Mouse (Mus musculus): Measurements from ENCODE around the gene Tldc2.

Tldc2 gene

DNA sequence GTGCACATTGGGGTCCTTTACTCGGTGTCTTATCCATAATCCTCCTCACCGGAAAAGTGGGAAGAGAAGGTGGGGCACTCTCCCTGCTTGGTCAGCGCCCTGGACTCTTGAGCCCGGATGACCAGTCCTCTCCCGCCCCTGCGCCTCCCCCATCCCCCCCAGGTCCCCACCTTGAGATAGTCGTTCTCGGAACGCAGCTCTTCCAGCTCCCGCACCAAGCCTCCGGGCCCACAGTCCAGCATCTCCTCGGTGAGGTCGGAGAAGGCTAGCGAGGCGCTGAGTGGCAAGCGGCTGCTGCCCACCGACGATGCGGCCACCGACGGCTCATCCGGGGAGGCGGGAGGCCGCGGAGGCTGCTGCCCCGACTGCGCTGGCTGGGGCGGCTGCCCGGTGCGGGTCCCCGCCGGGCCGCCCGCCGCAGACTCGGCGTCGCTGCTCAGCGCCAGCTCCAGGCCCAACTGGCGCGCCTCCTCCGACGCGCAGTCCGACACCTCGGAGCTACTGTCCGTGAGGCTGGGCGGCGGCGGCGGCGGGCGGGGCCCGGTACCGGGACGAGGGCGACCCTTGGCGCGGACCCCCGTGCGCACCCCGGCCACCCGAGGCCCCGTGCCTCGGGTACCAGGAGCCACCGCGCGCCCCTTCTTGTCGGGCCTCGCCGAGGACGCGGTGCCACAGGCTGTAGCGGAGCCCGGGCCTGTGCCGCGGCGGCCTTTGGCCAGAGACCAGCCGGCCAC, 8.6 kb upstream of the Tldc2 start:
- DNase-seq (ENCODE audit: low spot score), result no peak

DNA sequence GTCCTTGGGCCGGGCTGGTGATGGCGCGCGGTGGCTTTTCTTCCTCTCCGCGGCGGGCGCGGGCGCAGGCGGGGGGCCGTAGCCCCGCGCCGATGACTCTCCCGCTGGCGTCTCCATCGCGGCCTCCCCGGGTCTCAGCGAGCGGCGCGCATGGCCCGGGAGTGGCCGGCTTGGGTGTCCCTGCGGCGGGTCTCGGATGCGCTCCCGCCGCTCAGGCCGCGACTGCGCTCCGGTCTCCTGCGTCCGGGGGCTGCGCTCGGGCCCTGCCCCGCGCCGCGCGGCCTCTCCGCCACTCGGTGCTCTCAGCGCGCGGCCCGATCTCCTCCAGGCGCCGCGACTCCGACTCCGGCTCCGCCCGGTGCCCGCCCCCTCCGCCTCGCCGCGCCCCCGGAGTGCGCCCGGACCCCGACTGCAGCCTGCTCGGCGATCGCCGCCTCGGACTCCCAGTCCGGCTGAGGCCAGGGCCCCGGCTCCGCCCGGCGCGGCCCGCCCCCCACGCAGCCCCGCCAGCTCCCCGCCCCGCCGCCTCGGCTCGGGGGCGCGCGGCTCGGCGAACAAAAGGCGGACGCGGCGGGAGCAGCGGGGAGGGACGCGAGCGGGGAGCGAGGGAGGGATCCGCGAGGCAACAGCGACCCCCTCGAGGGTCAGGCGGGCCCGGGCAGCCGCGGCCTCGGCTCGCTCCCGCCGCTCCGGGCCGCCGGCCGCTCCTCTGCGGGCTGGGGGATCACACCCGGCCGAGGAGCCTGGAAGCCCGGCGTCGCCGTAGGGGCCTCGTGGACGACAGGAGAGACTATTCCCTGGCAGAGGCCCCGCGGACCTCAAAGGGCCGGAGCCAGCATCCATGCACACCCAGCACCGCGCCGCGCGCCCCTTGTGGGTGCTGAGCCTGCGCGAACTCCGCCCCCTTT, 7.8 kb upstream of the Tldc2 start, which contains the start of gene Soga1:
TSS of gene Soga1 (minus strand) at position 462 of the 908 bp plus-strand sequence.
- peak; percentile 75 for DNase-seq (ENCODE audit: low spot score)

DNA sequence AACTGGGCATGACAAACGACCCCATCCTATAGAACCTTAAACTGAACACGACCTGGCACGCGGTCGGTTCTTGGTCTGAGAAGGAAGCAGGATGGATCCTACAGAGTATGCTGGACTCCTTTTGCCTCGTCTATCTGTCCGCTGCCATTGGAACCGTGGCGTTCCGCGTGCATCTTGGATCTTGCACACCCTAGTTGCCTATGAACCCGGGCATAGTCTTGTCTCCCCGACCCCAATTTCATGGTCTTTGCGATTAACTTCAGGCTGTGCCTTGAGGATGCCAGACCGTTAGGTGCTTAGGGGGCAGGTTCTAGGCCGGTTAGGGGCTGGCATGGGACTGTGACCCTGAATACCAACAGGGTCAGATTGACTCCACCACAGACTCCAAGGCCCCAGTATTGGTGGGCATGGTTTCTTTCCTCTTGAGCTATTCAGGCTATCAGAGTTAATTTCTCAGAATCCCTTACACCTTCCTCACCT, 7.1 kb upstream of the Tldc2 start:
- DNase-seq (ENCODE audit: low spot score), result no peak

DNA sequence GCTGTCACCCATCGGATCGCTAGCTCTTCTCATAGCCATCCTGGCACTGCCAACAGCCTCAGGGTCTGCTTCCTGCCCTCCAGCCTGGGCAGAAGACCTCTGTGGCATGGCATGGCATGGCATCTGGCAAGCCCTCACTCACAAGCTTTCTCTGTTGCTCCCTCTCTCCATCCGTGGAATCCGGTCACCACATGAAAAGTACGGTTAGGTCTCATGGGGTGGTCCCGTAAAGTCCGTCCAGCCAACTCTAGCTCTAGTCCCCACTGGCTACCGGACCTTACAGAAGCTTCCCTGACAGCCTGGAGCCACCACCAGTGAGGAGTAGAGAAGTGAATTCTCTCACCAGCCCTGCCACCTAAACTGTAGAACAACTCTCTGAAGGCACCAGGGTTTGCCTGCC, 5.5 kb upstream of the Tldc2 start:
- no peak for DNase-seq (ENCODE audit: low spot score)

DNA sequence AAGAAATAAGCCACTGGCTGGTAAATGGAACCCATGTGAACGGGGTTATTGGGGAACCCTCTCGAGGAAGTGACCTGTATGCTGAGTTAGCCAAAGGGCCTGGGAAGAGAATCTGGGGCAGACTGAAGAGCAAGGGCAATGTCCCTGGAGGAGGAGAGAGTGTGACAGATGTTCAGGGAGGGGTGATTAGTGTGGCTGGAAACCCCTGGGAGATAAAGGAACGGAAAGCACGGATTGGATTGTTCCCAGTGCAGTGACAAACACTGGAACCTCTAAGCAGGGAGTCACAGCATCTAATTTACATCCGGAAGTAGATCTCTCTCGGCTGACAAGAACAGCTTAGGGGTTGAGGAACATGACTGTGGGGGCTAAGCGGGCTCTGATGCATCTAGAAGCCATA, 4.9 kb upstream of the Tldc2 start:
- DNase-seq (ENCODE audit: low spot score), result no peak

GRCm38 (mm10) chr2:157084831-157085585, 1.8 kb upstream of the Tldc2 start:
- no peak for DNase-seq (ENCODE audit: low spot score)

DNA sequence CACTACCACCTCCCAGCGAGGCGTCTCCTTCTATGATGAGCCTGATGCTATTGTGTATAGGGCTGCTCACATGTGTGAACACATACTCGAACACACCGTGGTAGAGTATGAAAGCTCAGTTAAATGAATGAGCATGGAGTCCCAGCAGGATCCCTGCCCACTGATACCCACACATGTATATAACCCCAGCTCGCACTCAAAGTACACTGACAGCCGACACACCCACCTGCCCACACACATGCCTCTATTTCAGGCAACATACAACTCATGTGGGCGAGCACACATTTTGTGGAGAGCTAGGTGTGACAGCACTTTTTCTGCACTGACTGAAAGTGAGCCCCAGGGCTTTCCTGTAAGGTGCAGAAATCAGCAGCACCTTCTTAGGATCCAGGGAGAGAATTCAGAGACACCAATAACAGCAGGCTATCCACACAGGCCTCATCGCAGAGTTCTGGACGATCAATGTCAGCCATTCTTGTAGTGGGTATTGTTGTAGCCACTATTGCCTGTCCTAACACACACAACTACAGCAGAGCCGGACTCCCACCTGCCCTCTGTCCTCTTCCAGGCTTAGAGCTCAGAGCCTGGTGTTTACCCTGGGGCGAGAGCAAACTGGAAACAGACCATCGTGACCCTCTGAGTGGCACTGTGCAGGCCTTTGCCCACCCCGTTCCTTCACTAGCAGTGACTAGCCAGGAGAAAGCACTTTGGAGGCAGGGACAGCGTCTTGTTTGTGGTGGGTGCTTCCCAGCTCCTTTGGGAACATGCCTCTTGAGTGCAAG, 872 bp downstream of the Tldc2 start:
- no peak for DNase-seq (ENCODE audit: low spot score)

DNA sequence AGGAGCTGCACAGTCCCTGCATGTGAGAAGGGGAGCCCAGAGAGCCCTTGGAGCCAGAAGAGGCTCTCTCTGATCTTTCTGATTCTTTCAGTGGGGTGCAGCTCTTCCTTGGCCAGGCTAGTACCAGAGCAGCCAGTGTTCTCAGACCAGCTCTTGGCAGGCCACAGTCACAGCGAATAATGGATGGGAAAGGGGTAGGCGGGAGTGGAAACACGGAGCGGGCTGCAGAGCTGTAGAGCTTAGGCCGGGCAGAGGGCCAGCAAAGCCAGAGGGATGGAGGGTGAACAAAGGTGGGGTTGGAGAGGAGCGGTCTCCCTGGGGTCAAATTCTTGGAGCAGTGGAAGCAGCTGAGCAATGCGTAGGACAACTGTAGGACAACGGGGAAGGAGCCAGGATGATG, 5.2 kb downstream of the Tldc2 start:
- no peak for DNase-seq (ENCODE audit: low spot score)

GRCm38 (mm10) chr2:157095005-157095755, 8.3 kb downstream of the Tldc2 start:
- peak; percentile 63 for DNase-seq (ENCODE audit: low spot score)

- DNase-seq (ENCODE audit: low spot score), result no peak
Observed at GRCm38 (mm10) chr2:157099532-157100318, 12.9 kb downstream of the Tldc2 start.

DNA sequence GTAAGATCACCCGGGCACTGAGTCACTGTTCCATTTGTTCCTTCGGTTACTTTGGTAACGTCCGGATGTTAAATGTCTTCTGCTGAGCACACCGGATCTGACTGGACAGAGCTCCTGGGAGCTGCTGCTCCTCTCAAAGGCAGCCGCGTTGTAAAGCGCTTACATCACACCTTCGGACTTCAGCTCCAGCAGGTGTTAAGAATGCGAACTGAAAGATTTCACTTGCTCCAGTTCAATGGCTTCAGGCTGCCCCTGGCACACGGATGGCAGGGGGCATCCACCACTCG, 13.4 kb downstream of the Tldc2 start:
- DNase-seq (ENCODE audit: low spot score), result no peak

- no peak for DNase-seq (ENCODE audit: low spot score)
Observed at GRCm38 (mm10) chr2:157101650-157102049, 14.8 kb downstream of the Tldc2 start.

- DNase-seq (ENCODE audit: low spot score), result no peak
Observed at GRCm38 (mm10) chr2:157102256-157102655, 15.4 kb downstream of the Tldc2 start.

- DNase-seq (ENCODE audit: low spot score), result no peak
Observed at GRCm38 (mm10) chr2:157104454-157104853, 17.6 kb downstream of the Tldc2 start.

DNA sequence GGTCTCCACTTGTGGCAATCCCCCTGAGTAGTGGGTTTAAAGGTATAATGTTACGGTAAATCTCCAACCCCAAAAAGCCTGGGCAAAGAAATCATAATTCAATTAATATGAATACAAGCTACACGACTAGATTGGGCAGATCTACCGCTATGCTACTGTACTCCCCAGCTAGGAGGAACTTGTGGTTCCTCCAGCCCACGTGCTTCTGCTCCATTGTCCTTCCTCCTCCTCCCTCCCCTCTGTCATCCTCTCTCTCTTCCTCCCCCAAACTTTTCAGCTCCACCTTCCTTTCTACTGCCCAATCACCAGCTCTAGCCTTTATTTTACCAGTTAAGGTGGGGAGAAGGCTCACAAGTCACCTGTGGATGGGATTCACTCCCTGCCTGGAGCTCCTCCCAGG, 21.4 kb downstream of the Tldc2 start:
- DNase-seq (ENCODE audit: low spot score), result no peak

- DNase-seq (ENCODE audit: low spot score), result no peak
Observed at GRCm38 (mm10) chr2:157116964-157117363, 30.1 kb downstream of the Tldc2 start.

- no peak for DNase-seq (ENCODE audit: low spot score)
Observed at GRCm38 (mm10) chr2:157118556-157118955, 31.7 kb downstream of the Tldc2 start.

DNA sequence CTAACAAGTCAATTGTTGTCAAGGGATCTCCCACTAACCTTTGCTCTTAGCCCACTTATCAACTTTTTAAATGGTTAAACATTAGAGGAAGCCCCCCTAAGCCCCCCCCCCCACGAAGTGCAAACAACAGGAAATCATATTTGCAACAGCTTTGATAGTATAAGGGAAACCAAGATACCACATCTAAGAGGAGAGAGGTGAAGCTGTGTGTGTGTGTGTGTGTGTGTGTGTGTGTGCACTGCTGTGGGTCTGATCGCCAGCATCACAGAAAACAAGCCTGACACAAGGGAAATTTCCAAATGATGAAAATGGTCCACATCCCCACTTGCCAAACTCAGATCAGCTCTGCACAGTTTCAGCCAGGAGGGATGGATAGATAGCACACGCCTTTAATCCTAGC, 32.2 kb downstream of the Tldc2 start:
- DNase-seq (ENCODE audit: low spot score), result no peak

GRCm38 (mm10) chr2:157121766-157122165, 34.9 kb downstream of the Tldc2 start:
- DNase-seq (ENCODE audit: low spot score), result no peak

GRCm38 (mm10) chr2:157125246-157125645, 38.4 kb downstream of the Tldc2 start:
- DNase-seq (ENCODE audit: low spot score), result no peak
